Mouse (Mus musculus): Measurements from ENCODE around the gene Sept4.

- TF ChIP-seq CTCF (IDR thresholded peaks at IDR 0.05; ENCODE audit: low read depth) (no peak), EP300 (optimal IDR thresholded peaks at IDR 0.05) (no peak)
These were observed 24.3 kb downstream of the Sept4 start for GRCm38 (mm10) chr11:87592713-87593598.
